ENCODE assay signal across 8 mouse cellular contexts in the genomic region with DNA sequence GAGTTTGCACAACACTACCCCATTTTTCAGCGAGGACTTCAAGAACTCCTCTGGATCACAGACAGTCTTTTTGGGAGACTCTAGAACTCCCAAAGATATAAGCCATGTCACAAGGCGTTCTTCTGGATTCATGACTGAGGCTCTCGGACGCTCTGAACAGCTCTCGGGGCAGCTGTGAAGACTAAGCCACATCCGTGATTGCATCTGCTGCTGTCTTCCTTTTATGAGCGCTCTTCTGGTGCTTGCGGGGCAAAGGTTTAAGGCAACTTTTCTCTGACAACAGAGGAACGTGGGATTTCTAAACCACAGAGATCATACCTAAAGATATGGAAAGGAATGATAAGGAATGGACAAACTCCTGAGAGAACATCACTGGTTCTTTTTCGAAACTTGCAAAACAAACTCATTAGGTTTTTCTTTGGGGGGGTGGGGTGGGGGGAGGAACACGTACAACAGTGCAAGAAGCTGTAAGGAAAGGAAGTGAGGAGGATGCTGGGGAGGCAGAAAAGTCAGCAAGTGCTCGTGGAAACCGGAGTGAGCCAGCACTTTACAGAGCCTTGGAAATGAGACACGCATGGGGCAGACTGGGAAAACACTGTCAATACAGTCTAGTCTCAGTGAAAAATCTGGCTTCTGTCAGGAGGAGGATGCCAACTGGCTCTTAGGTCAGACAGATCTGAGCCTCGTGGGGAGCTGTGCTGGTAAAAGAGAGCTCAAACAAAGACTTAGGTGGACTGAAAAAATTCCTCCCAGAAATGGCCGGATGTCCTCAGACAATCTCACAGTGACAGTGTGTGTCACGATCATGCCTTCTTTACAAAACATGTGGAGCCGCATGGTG. TPM values are rescaled to one million over a fixed set of nuclear protein-coding genes. Genes with fewer than 3 reads are reported as not detected.
A peak's percentile ranks its signal among the peaks of the same experiment; 100 is the strongest.
DNase-seq lines count a peak whose midpoint lies in the region; ATAC-seq and TF ChIP-seq lines count a peak whose summit lies in the region.
"Had no signal": no experiment of that assay in that cellular context is flagged by ENCODE, and none has a peak within 500 bp of the region (broad histone marks: within the 10 kb centered on the region; RNA-seq: fewer than 3 reads in every experiment).

A gene (minus strand): TSS at position 359 of the 841 bp plus-strand sequence.

- H3K9me3 ChIP-seq in intestine, postnatal 0 days (ENCODE audit: control insufficient read depth), result no peaks in the 10 kb centered on the region
- H3K9me3 ChIP-seq: neural tube, embryonic 12.5 days had no signal

- peak within 1 kb of the TSS; percentile 33 for H3K4me3 ChIP-seq in liver, adult 2 months (ENCODE audit: insufficient read depth, low read depth, low read length)
- peak within 1 kb of the TSS; percentile 25; the same call in 1 of the 2 replicates for H3K4me3 ChIP-seq in intestine, postnatal 0 days (ENCODE audit: low read depth, low read length)
- H3K4me3 ChIP-seq: neural tube, embryonic 12.5 days had no signal

- TF ChIP-seq CTCF in liver, adult 2 months (IDR thresholded peaks at IDR 0.05; ENCODE audit: low read depth, low read length), result no peak
- TF ChIP-seq CTCF in intestine, postnatal 0 days (IDR thresholded peaks at IDR 0.05; ENCODE audit: low read depth), result no peak

- no peaks in the 10 kb centered on the region for H3K36me3 ChIP-seq in liver, adult 2 months (ENCODE audit: control insufficient read depth, insufficient read depth, low read length)
- no peaks in the 10 kb centered on the region for H3K36me3 ChIP-seq in intestine, postnatal 0 days (ENCODE audit: control insufficient read depth, insufficient read depth)
- H3K36me3 ChIP-seq: neural tube, embryonic 12.5 days had no signal

- no peaks in the 10 kb centered on the region for H3K27me3 ChIP-seq in liver, adult 2 months (ENCODE audit: control insufficient read depth, insufficient read depth, low read length)
- no peaks in the 10 kb centered on the region for H3K27me3 ChIP-seq in intestine, postnatal 0 days (replicated peaks; ENCODE audit: control insufficient read depth, insufficient read depth, low read length)
- H3K27me3 ChIP-seq: neural tube, embryonic 12.5 days had no signal

- 43% methylated on average over 18 of the region's 18 CpGs for WGBS in liver, adult 2 months
- 36% methylated on average over 18 of the region's 18 CpGs for WGBS in intestine, postnatal 0 days

- DNase-seq in liver, adult 2 months (ENCODE audit: extremely low read depth, low read depth, low spot score), result no peak
- DNase-seq in liver, result no peak
- no peak for DNase-seq in adrenal gland, postnatal 25 days
- DNase-seq in gastrocnemius, postnatal 25 days, result peak; percentile 12
- peak; percentile 68 for DNase-seq in naive thymus-derived CD4-positive, alpha-beta T cell, adult 2 months (ENCODE audit: low read depth)
- DNase-seq in urinary bladder, postnatal 10 days (ENCODE audit: low spot score), result no peak

- no peak for TF ChIP-seq POLR2A in liver, adult 2 months (IDR thresholded peaks at IDR 0.05; ENCODE audit: extremely low read depth, insufficient read depth, low read length)

- H3K4me1 ChIP-seq in liver, adult 2 months (ENCODE audit: control insufficient read depth, insufficient read depth, low read length), result no peaks in the 10 kb centered on the region; the same call in 1 of the 2 replicates
- no peaks in the 10 kb centered on the region for H3K4me1 ChIP-seq in intestine, postnatal 0 days (replicated peaks; ENCODE audit: control insufficient read depth, insufficient read depth, low read length)
- H3K4me1 ChIP-seq: neural tube, embryonic 12.5 days had no signal

- ATAC-seq in intestine, postnatal 0 days, result no peak

- 0 out of 2 replicates have a peak within 1 kb of the TSS, but pooled peaks have one; percentile 54 for H3K9ac ChIP-seq in liver, adult 2 months (ENCODE audit: low read depth, low read length)
- H3K9ac ChIP-seq in intestine, postnatal 0 days (ENCODE audit: low read depth, low read length), result 0 out of 2 replicates have a peak within 1 kb of the TSS, but pooled peaks have one; percentile 23
- H3K9ac ChIP-seq: neural tube, embryonic 12.5 days had no signal

- peak within 1 kb of the TSS; percentile 51 for H3K4me2 ChIP-seq in intestine, postnatal 0 days (replicated peaks; ENCODE audit: low read depth)
- H3K4me2 ChIP-seq: neural tube, embryonic 12.5 days had no signal

- no peaks in the 10 kb centered on the region for H3K79me2 ChIP-seq in liver, adult 2 months (ENCODE audit: control insufficient read depth, insufficient read depth, low read length)

- H3K27ac ChIP-seq in liver, adult 2 months (replicated peaks; ENCODE audit: insufficient read depth, low read depth, low read length), result peak within 1 kb of the TSS; percentile 60
- H3K27ac ChIP-seq in intestine, postnatal 0 days (ENCODE audit: low read depth, low read length), result no peak within 1 kb of the TSS
- H3K27ac ChIP-seq: neural tube, embryonic 12.5 days had no signal

RNA-seq across cellular contexts. Expression of the gene that starts here (rescaled TPM):
- 5.2 and 5.3 TPM in 2 replicates for total RNA-seq in liver, adult 2 months (2014; rRNA removed)
- 1.3 and 1.8 TPM in 2 replicates for polyA plus RNA-seq in liver, adult 2 months (2012; rRNA removed)
- total RNA-seq in adrenal gland, postnatal 25 days (2021), result 46.8 and 52.8 TPM in 2 replicates
- 10 to 100 TPM; 66.2 to 87.9 TPM for total RNA-seq in gastrocnemius, postnatal 25 days (2021)
- polyA plus RNA-seq in intestine, postnatal 0 days (2015; fragmentation: Nextera tagmentation; extraction: Ambion mirVana), result 2.7 and 3.2 TPM in 2 replicates

Comparison
In these comparisons a context has a peak if more than half of its experiments do, and no peak if none do; other contexts are left out.
1. DNase-seq: peak in gastrocnemius, postnatal 25 days (single experiment) and naive thymus-derived CD4-positive, alpha-beta T cell, adult 2 months (single experiment); none in liver, adult 2 months (single experiment), liver (single experiment), adrenal gland, postnatal 25 days (single experiment) and urinary bladder, postnatal 10 days (single experiment).